Mouse (Mus musculus): Measurements from ENCODE around the gene 4833420G17Rik. TPM values are rescaled to one million over a fixed set of nuclear protein-coding genes. Genes with fewer than 3 reads are reported as not detected.
"Not testable (repeated sequence)": the region's sequence is repeated elsewhere in the genome, so short reads cannot be mapped to it uniquely, and the experiment has no call there.

The 4833420G17Rik gene
- polyA plus RNA-seq, 1 experiment, result 3.1 TPM

DNA sequence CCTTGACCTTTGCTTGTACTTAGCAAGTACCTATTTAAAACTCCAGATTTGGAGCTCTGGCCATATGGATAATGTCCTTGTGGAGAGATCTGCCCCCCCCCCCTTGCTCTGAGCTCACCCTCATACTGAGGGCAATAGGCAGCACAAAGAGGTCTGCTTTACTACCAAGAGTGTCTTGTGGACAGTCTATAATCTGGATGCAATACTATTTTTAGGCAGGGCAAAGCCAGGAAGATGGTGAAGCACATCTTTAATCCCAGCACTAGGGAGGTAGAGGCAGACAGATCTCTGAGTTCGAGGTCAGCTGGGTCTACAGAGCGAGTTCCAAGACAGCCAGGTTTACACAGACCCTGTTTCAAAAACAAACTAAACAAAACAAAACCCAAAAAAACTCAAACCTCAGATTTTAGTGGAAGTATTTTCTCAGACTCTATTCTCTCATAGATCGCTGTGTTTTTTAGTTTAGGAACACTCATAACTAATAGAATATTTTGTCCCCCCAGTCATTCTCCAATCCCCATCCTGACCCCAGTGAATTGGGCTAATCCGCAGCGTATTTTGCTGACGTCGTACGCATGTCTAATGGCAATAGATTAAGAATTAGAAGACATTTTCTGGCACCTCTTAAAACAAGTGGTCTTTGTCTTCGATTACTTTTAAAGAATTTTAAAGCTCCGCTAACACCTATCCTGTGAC lies 520 bp upstream of the 4833420G17Rik start:
- peaks cover 30% of the 10 kb centered on the region for H3K79me2 ChIP-seq (ENCODE audit: control insufficient read depth, insufficient read depth)
- H3ac ChIP-seq (ENCODE audit: control insufficient read depth, insufficient read length, low read depth), result peak overlapping the region; percentile 47
- H3K79me3 ChIP-seq (ENCODE audit: low read depth), result peaks cover 7% of the 10 kb centered on the region
- no peak for TF ChIP-seq USF1 (IDR thresholded peaks at IDR 0.05; ENCODE audit: low read depth)
- TF ChIP-seq CTCF (IDR thresholded peaks at IDR 0.05; ENCODE audit: control insufficient read depth, insufficient read depth, insufficient read length), result no peak
- TF ChIP-seq MAX (IDR thresholded peaks at IDR 0.05), result no peak
- TF ChIP-seq FOSL1 (IDR thresholded peaks at IDR 0.05; ENCODE audit: insufficient read depth, low read length, poor library complexity, severe bottlenecking), result no peak
- no peak for TF ChIP-seq MYOD1 (IDR thresholded peaks at IDR 0.05; ENCODE audit: control insufficient read depth, insufficient read length, low read depth)
- no peak for TF ChIP-seq CEBPB (IDR thresholded peaks at IDR 0.05; ENCODE audit: low read depth)
- no peak for TF ChIP-seq MYOG (IDR thresholded peaks at IDR 0.05; ENCODE audit: control insufficient read depth, extremely low read depth, insufficient read length)
- H3K4me3 ChIP-seq (ENCODE audit: insufficient read depth, poor library complexity, severe bottlenecking), result peak overlapping the region; percentile 19
- no peaks in the 10 kb centered on the region for H3K27me3 ChIP-seq (ENCODE audit: control insufficient read depth, insufficient read depth, insufficient read length)
- peaks cover 8% of the 10 kb centered on the region for H3K36me3 ChIP-seq (ENCODE audit: control insufficient read depth, insufficient read depth)

DNA sequence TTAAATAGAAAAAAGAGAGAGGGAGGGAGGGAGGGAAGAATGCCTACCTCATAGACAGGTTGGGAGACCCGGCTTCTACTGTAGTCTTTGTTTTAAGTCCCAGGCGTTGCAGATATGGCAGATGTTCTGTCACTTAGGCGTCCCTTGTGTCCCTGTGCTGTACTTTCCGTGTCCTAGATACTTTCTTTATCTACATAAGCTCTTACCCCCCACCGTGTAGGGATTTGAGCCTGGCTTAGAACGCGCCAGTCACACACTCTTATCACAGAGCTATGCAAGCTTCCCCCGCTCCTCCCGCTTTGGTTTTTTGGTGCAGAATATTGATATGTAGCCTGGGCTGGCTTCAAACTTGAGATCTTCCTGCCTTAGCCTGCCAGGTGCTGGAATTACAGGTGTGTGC lies 14.1 kb downstream of the 4833420G17Rik start:
- no peak overlapping the region for H3K4me3 ChIP-seq (ENCODE audit: insufficient read depth, poor library complexity, severe bottlenecking)
- peaks cover 39% of the 10 kb centered on the region for H3K36me3 ChIP-seq (ENCODE audit: control insufficient read depth, insufficient read depth)
- no peaks in the 10 kb centered on the region for H3K79me2 ChIP-seq (ENCODE audit: control insufficient read depth, insufficient read depth)
- H3K79me3 ChIP-seq (ENCODE audit: low read depth), result no peaks in the 10 kb centered on the region
- H3K27me3 ChIP-seq (ENCODE audit: control insufficient read depth, insufficient read depth, insufficient read length), result no peaks in the 10 kb centered on the region
- H3ac ChIP-seq (ENCODE audit: control insufficient read depth, insufficient read length, low read depth), result no peak overlapping the region
- TF ChIP-seq CEBPB (IDR thresholded peaks at IDR 0.05; ENCODE audit: low read depth) (no peak), MYOD1 (IDR thresholded peaks at IDR 0.05; ENCODE audit: control insufficient read depth, insufficient read length, low read depth) (no peak), FOSL1 (IDR thresholded peaks at IDR 0.05; ENCODE audit: insufficient read depth, low read length, poor library complexity, severe bottlenecking) (no peak), USF1 (IDR thresholded peaks at IDR 0.05; ENCODE audit: low read depth) (no peak), CTCF (IDR thresholded peaks at IDR 0.05; ENCODE audit: control insufficient read depth, insufficient read depth, insufficient read length) (no peak), MYOG (IDR thresholded peaks at IDR 0.05; ENCODE audit: control insufficient read depth, extremely low read depth, insufficient read length) (no peak), MAX (IDR thresholded peaks at IDR 0.05) (no peak)

DNA sequence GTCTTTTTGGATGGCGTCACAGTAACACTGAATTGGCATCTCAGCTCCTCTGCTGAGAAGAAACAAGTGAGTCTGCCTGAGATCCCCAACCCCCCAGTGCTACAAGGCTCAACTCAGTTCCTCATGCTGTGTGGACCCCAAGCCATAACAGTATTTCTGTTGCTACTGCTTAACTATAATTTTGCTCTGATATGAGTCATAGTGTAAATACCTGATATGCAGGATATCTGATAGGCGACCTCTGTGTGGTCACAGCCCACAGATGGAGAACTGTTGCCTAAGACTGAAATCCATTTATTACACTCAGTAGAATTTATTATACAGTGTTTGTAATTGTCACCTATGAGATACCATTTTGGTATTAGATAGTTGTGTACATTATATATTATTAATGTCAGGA lies 15.2 kb downstream of the 4833420G17Rik start:
- no peak for TF ChIP-seq FOSL1 (IDR thresholded peaks at IDR 0.05; ENCODE audit: insufficient read depth, low read length, poor library complexity, severe bottlenecking)
- no peak for TF ChIP-seq USF1 (IDR thresholded peaks at IDR 0.05; ENCODE audit: low read depth)
- no peak for TF ChIP-seq CTCF (IDR thresholded peaks at IDR 0.05; ENCODE audit: control insufficient read depth, insufficient read depth, insufficient read length)
- no peak for TF ChIP-seq MYOD1 (IDR thresholded peaks at IDR 0.05; ENCODE audit: control insufficient read depth, insufficient read length, low read depth)
- Histone ChIP-seq H3K27me3 (ENCODE audit: control insufficient read depth, insufficient read depth, insufficient read length) (no peaks in the 10 kb centered on the region), H3K36me3 (ENCODE audit: control insufficient read depth, insufficient read depth) (peaks cover 40% of the 10 kb centered on the region), H3K4me3 (ENCODE audit: insufficient read depth, poor library complexity, severe bottlenecking) (no peak overlapping the region), H3K79me2 (ENCODE audit: control insufficient read depth, insufficient read depth) (no peaks in the 10 kb centered on the region), H3ac (ENCODE audit: control insufficient read depth, insufficient read length, low read depth) (no peak overlapping the region), H3K79me3 (ENCODE audit: low read depth) (no peaks in the 10 kb centered on the region)

DNA sequence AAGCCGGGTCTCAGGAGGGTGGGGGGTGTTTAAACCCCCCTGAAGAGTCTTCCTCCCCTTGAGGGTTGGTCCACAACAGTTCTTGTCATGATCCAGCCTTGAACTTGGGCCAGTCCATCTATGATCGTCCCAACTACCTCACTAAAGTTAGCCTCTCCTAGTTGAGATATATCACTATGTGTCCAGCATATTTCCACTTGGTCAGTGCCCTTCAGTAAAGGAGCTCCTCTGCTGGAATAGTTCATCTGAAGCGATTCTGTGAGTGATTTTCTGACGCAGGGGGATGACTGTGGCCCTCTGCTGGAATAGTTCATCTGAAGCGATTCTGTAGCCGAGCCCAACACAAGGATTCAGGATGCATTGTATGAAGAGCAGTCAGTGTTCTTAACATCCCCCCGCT lies 24.8 kb downstream of the 4833420G17Rik start:
- no peaks in the 10 kb centered on the region for H3K79me2 ChIP-seq (ENCODE audit: control insufficient read depth, insufficient read depth)
- TF ChIP-seq MYOD1 (IDR thresholded peaks at IDR 0.05; ENCODE audit: control insufficient read depth, insufficient read length, low read depth) (no peak), CEBPB (IDR thresholded peaks at IDR 0.05; ENCODE audit: low read depth) (no peak), USF1 (IDR thresholded peaks at IDR 0.05; ENCODE audit: low read depth) (no peak), MAX (IDR thresholded peaks at IDR 0.05) (no peak)
- no peaks in the 10 kb centered on the region for H3K27me3 ChIP-seq (ENCODE audit: control insufficient read depth, insufficient read depth, insufficient read length)
- H3K36me3 ChIP-seq (ENCODE audit: control insufficient read depth, insufficient read depth), result peaks cover 12% of the 10 kb centered on the region
- no peak overlapping the region for H3ac ChIP-seq (ENCODE audit: control insufficient read depth, insufficient read length, low read depth)
- H3K4me3 ChIP-seq (ENCODE audit: insufficient read depth, poor library complexity, severe bottlenecking), result no peak overlapping the region
- no peaks in the 10 kb centered on the region for H3K79me3 ChIP-seq (ENCODE audit: low read depth)

DNA sequence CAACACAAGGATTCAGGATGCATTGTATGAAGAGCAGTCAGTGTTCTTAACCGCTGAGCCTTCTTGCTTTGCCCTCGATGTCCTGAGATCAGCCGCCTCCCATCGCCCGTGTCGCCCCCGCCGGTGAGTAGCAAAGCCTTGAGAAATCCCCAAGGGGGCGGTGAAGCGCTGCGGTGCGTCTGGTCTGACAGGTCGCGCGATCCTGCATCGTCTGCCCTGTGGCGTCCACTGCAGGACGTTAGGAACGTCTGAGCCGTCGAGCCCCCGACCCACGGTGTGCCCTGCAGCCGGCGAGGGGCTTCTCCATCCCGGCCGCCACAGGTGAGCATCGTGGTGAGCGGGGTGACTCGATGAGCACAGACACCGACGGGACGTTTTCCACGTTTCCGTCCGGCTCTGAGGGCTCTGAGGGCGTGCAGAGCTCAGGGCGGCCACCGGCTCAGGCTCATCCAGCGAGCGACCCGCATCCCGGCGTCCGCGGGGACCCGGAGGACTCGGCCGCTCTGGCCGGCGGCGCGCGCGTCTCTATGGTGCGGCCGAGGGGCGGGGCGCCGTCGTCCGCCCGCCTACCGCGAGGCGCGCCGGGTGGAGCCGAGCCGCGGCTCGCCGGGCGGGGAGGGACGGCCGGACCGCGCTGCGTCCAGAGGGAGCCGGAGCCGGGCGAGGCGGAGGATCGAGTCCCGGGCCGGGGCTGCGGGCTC lies 25.5 kb downstream of the 4833420G17Rik start, which contains the start of the genes Tmem267 and 3110070M22Rik:
Gene Tmem267, plus strand, starts transcription at position 160 of the 701 bp plus-strand sequence.
Gene 3110070M22Rik, minus strand, starts transcription at position 504 of the 701 bp plus-strand sequence.
- peak within 1 kb of the TSS; percentile 83 for H3ac ChIP-seq (ENCODE audit: control insufficient read depth, insufficient read length, low read depth)
- no peaks in the 10 kb centered on the region for H3K79me2 ChIP-seq (ENCODE audit: control insufficient read depth, insufficient read depth)
- TF ChIP-seq FOSL1 (IDR thresholded peaks at IDR 0.05; ENCODE audit: insufficient read depth, low read length, poor library complexity, severe bottlenecking) (no peak), CTCF (IDR thresholded peaks at IDR 0.05; ENCODE audit: control insufficient read depth, insufficient read depth, insufficient read length) (peak; percentile 14)
- no peaks in the 10 kb centered on the region for H3K27me3 ChIP-seq (ENCODE audit: control insufficient read depth, insufficient read depth, insufficient read length)
- no peaks in the 10 kb centered on the region for H3K79me3 ChIP-seq (ENCODE audit: low read depth)
- peaks cover 9% of the 10 kb centered on the region for H3K36me3 ChIP-seq (ENCODE audit: control insufficient read depth, insufficient read depth)
- no peak within 1 kb of the TSS for H3K4me3 ChIP-seq (ENCODE audit: insufficient read depth, poor library complexity, severe bottlenecking)

DNA sequence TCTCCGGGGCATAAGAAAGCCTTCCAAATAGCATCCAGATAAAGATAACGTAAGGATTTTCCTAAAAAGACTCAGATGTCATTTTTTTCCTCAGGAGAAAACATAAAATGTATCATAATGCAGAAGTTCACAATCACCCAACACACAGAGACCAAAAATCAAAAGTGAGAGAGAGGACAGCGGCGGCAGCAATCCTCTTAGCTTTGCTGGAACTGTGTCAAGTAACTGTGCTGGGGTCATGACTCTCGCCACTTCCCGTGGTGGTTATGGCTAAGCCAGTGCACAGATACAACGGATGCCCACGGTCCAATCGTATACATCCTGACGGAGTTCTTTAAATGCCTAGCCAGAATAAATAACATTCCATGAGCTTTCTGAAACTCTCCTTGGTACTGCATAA lies 29.5 kb downstream of the 4833420G17Rik start:
- H3K79me3 ChIP-seq (ENCODE audit: low read depth); H3K79me2 ChIP-seq (ENCODE audit: control insufficient read depth, insufficient read depth); H3ac ChIP-seq (ENCODE audit: control insufficient read depth, insufficient read length, low read depth); H3K27me3 ChIP-seq (ENCODE audit: control insufficient read depth, insufficient read depth, insufficient read length); H3K36me3 ChIP-seq (ENCODE audit: control insufficient read depth, insufficient read depth); H3K4me3 ChIP-seq (ENCODE audit: insufficient read depth, poor library complexity, severe bottlenecking): not testable (repeated sequence)

DNA sequence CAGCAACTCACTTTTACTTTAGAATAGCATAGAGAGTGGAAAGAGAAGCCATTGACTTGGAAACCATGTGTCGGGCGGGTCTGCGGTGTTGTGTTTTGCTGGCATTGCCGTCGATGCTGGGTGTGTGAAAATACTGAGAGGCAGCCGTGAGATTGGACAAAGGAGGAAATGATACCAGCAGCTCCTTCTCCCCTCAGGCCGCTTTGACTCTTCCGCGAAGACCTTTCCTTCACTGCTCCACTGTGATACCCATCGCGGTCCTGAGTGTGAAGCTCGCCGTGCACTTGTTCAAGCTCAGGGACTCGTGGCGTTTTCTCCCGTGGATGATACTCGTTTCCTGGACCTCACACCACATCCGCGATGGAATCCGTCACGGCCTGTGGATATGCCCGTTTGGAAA lies 32.4 kb downstream of the 4833420G17Rik start:
- not testable (repeated sequence) for H3K79me3 ChIP-seq (ENCODE audit: low read depth); H3K79me2 ChIP-seq (ENCODE audit: control insufficient read depth, insufficient read depth); H3K4me3 ChIP-seq (ENCODE audit: insufficient read depth, poor library complexity, severe bottlenecking); H3K27me3 ChIP-seq (ENCODE audit: control insufficient read depth, insufficient read depth, insufficient read length); H3ac ChIP-seq (ENCODE audit: control insufficient read depth, insufficient read length, low read depth); H3K36me3 ChIP-seq (ENCODE audit: control insufficient read depth, insufficient read depth)
